25 mouse cellular contexts compared by ENCODE assay signal in genomic region chr4:153128162-153128561, GRCm38 (mm10).
"Had no signal": no experiment of that assay in that cellular context is flagged by ENCODE, and none has a peak within 500 bp of the region (broad histone marks: within the 10 kb centered on the region; RNA-seq: fewer than 3 reads in every experiment).

No protein-coding gene starts in this region.

- H3K4me3 ChIP-seq: gastrocnemius, adult 2 months; heart, embryonic 10.5 days; heart, embryonic 12.5 days; hindbrain, embryonic 10.5 days; hindbrain, embryonic 12.5 days; intestine, embryonic 15.5 days; kidney, embryonic 15.5 days; layer of hippocampus, adult 2 months; left cerebral cortex, adult 2 months; limb, embryonic 10.5 days; limb, embryonic 12.5 days had no signal

- ATAC-seq: forebrain, embryonic 16.5 days; hindbrain, embryonic 16.5 days; inflammation-experienced regulatory T-cells, adult 6 months; intestine, embryonic 15.5 days; intestine, postnatal 0 days had no signal

- H3K27me3 ChIP-seq: heart, embryonic 12.5 days; hindbrain, embryonic 12.5 days; intestine, embryonic 15.5 days; kidney, embryonic 15.5 days; limb, embryonic 12.5 days had no signal

- H3K9ac ChIP-seq: heart, embryonic 12.5 days; hindbrain, embryonic 12.5 days; hindbrain, embryonic 14.5 days; intestine, embryonic 15.5 days; kidney, embryonic 15.5 days; limb, embryonic 12.5 days had no signal

- DNase-seq: gastrocnemius, adult 2 months; gastrocnemius, postnatal 10 days; gastrocnemius, postnatal 25 days; heart, adult 18-20 months; heart, postnatal 10 days; heart, postnatal 4 days; kidney, adult 2 months; kidney, postnatal 25 days; liver had no signal

- H3K4me1 ChIP-seq: heart, embryonic 10.5 days; heart, embryonic 12.5 days; hindbrain, embryonic 10.5 days; hindbrain, embryonic 12.5 days; intestine, embryonic 15.5 days; limb, embryonic 10.5 days had no signal

- H3K9me3 ChIP-seq: hindbrain, embryonic 12.5 days; intestine, embryonic 15.5 days; limb, embryonic 10.5 days had no signal

- H3K27ac ChIP-seq: gastrocnemius, adult 2 months; heart, embryonic 10.5 days; hindbrain, embryonic 10.5 days; hindbrain, embryonic 12.5 days; hindbrain, embryonic 14.5 days; intestine, embryonic 15.5 days; layer of hippocampus, adult 2 months; left cerebral cortex, adult 2 months; limb, embryonic 10.5 days; limb, embryonic 12.5 days had no signal

- H3K36me3 ChIP-seq: heart, embryonic 10.5 days; heart, embryonic 12.5 days; hindbrain, embryonic 10.5 days; hindbrain, embryonic 12.5 days; intestine, embryonic 15.5 days; kidney, embryonic 15.5 days; limb, embryonic 10.5 days; limb, embryonic 12.5 days had no signal

- H3K4me2 ChIP-seq: heart, embryonic 12.5 days; hindbrain, embryonic 12.5 days; hindbrain, embryonic 14.5 days; intestine, embryonic 15.5 days; kidney, embryonic 15.5 days; limb, embryonic 12.5 days; liver, embryonic 11.5 days had no signal
